Mouse (Mus musculus): Measurements from ENCODE around the gene Fhod1.

GRCm38 (mm10) chr8:105345061-105345975, 2.4 kb downstream of the Fhod1 start:
- TF ChIP-seq CTCF (conservative IDR thresholded peaks at IDR 0.05 in 1 of 2, IDR thresholded peaks at IDR 0.05 in 1 of 2; ENCODE audit: low read depth in 2 of 2, low read length in 2 of 2): no peak
- TF ChIP-seq MYC (IDR thresholded peaks at IDR 0.05; ENCODE audit: low read depth, low read length): no peak
- TF ChIP-seq GABPA (IDR thresholded peaks at IDR 0.05; ENCODE audit: insufficient replicate concordance, low read depth, low read length): no peak

Data from CH12.LX (cell line).